ENCODE assay signal across 9 mouse cellular contexts in the genomic region with DNA sequence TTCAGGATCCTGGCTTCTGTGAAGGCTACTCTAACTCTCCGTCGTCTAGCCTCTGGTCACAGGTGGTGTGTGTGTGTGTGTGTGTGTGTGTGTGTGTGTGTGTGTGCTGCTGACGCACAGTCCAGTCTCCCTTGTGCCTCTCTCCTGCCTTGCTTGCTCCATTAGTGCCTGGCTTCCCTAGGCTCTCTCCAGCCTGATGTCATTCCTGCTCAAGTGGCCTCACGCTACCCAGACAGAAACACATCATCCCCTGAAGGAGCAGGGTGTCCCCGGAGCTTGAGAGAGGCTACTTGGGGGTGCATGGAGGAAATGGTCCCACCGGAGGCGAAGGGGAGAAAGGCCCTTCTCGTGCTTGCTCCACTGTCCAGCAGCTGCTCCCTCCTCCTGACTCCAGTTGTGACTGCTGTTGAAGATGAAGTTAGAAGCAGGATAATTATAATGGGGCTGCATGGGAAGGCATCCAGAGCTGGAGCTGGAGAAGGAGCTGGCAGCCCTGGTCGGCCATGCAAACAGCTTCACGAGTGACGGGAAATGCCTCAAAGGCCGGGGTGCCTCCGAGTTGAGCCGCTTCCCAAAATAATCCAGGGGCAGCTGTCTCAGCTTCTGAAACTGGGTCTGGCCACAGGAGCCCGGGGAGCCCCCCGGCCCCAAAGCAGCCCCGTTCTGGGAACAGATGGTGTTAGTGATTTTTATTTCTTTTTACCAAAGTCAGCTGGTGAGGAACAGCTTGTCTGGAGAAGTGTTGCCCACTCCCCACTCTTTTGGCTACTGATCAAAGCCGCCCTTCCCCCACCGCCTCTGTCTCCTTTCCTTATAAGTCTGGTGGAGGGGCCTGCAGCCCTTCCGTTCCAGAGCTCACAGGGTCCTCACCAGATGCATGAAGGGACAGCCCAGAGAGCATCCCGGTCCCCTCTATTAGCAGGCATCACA. TPM values are rescaled to one million over a fixed set of nuclear protein-coding genes. Genes with fewer than 3 reads are reported as not detected.
A peak's percentile ranks its signal among the peaks of the same experiment; 100 is the strongest.
DNase-seq lines count a peak whose midpoint lies in the region; ATAC-seq and TF ChIP-seq lines count a peak whose summit lies in the region.
"Had no signal": no experiment of that assay in that cellular context is flagged by ENCODE, and none has a peak within 500 bp of the region (broad histone marks: within the 10 kb centered on the region; RNA-seq: fewer than 3 reads in every experiment).

No protein-coding gene starts in this region.

- 52% methylated on average over 21 of the region's 21 CpGs for WGBS in lung, postnatal 0 days
- WGBS in hindbrain, embryonic 13.5 days = 63% methylated on average over 21 of the region's 21 CpGs
- WGBS in limb, embryonic 11.5 days = 55% methylated on average over 21 of the region's 21 CpGs
- WGBS in stomach, embryonic 15.5 days = 54% methylated on average over 21 of the region's 21 CpGs

- no peaks in the 10 kb centered on the region for H3K4me1 ChIP-seq in lung, postnatal 0 days (ENCODE audit: insufficient read depth, low read depth, low read length)
- H3K4me1 ChIP-seq in hindbrain, embryonic 13.5 days (replicated peaks) = peaks cover 28% of the 10 kb centered on the region
- H3K4me1 ChIP-seq in limb, embryonic 11.5 days (ENCODE audit: control insufficient read depth, insufficient read depth, low read length) = no peaks in the 10 kb centered on the region
- peaks cover 10% of the 10 kb centered on the region; the same call in 1 of the 2 replicates for H3K4me1 ChIP-seq in stomach, embryonic 15.5 days

- TF ChIP-seq CTCF in lung, postnatal 0 days (IDR thresholded peaks at IDR 0.05) = no peak

- H3K4me3 ChIP-seq in lung, postnatal 0 days (ENCODE audit: low read depth, low read length) = no peak overlapping the region
- H3K4me3 ChIP-seq in hindbrain, embryonic 13.5 days = no peak overlapping the region
- no peak overlapping the region for H3K4me3 ChIP-seq in limb, embryonic 11.5 days (ENCODE audit: low read depth, low read length)
- no peak overlapping the region for H3K4me3 ChIP-seq in stomach, embryonic 15.5 days (replicated peaks)

- H3K4me2 ChIP-seq in lung, postnatal 0 days (replicated peaks; ENCODE audit: low read depth, low read length) = no peak overlapping the region
- no peak overlapping the region for H3K4me2 ChIP-seq in hindbrain, embryonic 13.5 days
- H3K4me2 ChIP-seq in limb, embryonic 11.5 days (ENCODE audit: low read depth, severe bottlenecking) = no peak overlapping the region
- H3K4me2 ChIP-seq in stomach, embryonic 15.5 days = no peak overlapping the region
- H3K4me2 ChIP-seq: heart, embryonic 11.5 days; liver, embryonic 11.5 days had no signal

- no peaks in the 10 kb centered on the region for H3K27me3 ChIP-seq in lung, postnatal 0 days (replicated peaks; ENCODE audit: insufficient read depth, low read length)
- H3K27me3 ChIP-seq in hindbrain, embryonic 13.5 days = no peaks in the 10 kb centered on the region
- no peaks in the 10 kb centered on the region for H3K27me3 ChIP-seq in limb, embryonic 11.5 days (ENCODE audit: control insufficient read depth, insufficient read depth, low read length)
- no peaks in the 10 kb centered on the region for H3K27me3 ChIP-seq in stomach, embryonic 15.5 days (replicated peaks)

- peak; percentile 33 for DNase-seq in lung, postnatal 0 days (ENCODE audit: low spot score)
- DNase-seq in lung, adult 18-20 months = no peak
- DNase-seq in limb, embryonic 11.5 days (ENCODE audit: low spot score) = peak; percentile 27
- no peak for DNase-seq in spleen, adult 18-20 months
- DNase-seq in natural killer cell, adult 2 months (ENCODE audit: low spot score in 2 of 2) = no peak

- H3K27ac ChIP-seq in lung, postnatal 0 days (ENCODE audit: low read length) = no peak overlapping the region
- H3K27ac ChIP-seq in hindbrain, embryonic 13.5 days = peak overlapping the region; percentile 55; the same call in 1 of the 2 replicates
- H3K27ac ChIP-seq in limb, embryonic 11.5 days (replicated peaks; ENCODE audit: low read depth, low read length) = no peak overlapping the region
- peak overlapping the region; percentile 21; the same call in 1 of the 2 replicates for H3K27ac ChIP-seq in stomach, embryonic 15.5 days

- TF ChIP-seq EP300 in lung, postnatal 0 days (IDR thresholded peaks at IDR 0.05) = no peak

- ATAC-seq in lung, postnatal 0 days = peak; percentile 53
- ATAC-seq in hindbrain, embryonic 13.5 days (ENCODE audit: low FRiP score) = no peak
- ATAC-seq in limb, embryonic 11.5 days (ENCODE audit: insufficient number of reproducible peaks, low FRiP score, low TSS enrichment, low read depth) = no peak
- no peak for ATAC-seq in stomach, embryonic 15.5 days (ENCODE audit: insufficient read depth, low FRiP score, low read depth)

- H3K36me3 ChIP-seq in lung, postnatal 0 days (ENCODE audit: insufficient read depth, low read length) = no peaks in the 10 kb centered on the region
- no peaks in the 10 kb centered on the region for H3K36me3 ChIP-seq in hindbrain, embryonic 13.5 days
- H3K36me3 ChIP-seq in limb, embryonic 11.5 days (ENCODE audit: control insufficient read depth, insufficient read depth, low read length) = no peaks in the 10 kb centered on the region
- H3K36me3 ChIP-seq in stomach, embryonic 15.5 days = no peaks in the 10 kb centered on the region

- no peak overlapping the region for H3K9ac ChIP-seq in lung, postnatal 0 days (replicated peaks; ENCODE audit: low read depth)
- no peak overlapping the region for H3K9ac ChIP-seq in hindbrain, embryonic 13.5 days
- H3K9ac ChIP-seq in limb, embryonic 11.5 days (ENCODE audit: low read length) = no peak overlapping the region
- H3K9ac ChIP-seq in stomach, embryonic 15.5 days = no peak overlapping the region

- peaks cover 3% of the 10 kb centered on the region; the same call in 1 of the 2 replicates for H3K9me3 ChIP-seq in lung, postnatal 0 days (ENCODE audit: low read length)
- no peaks in the 10 kb centered on the region for H3K9me3 ChIP-seq in hindbrain, embryonic 13.5 days
- no peaks in the 10 kb centered on the region for H3K9me3 ChIP-seq in limb, embryonic 11.5 days (ENCODE audit: control insufficient read depth, low read length)
- H3K9me3 ChIP-seq in stomach, embryonic 15.5 days = no peaks in the 10 kb centered on the region

RNA-seq across cellular contexts. Expression of gene Parvg, which starts 28.4 kb away (rescaled TPM):
- 4.3 and 4.8 TPM in 2 replicates for polyA plus RNA-seq in lung, postnatal 0 days (2015; fragmentation: Nextera tagmentation; extraction: Ambion mirVana)
- 0.92 and 1.1 TPM in 2 replicates for polyA plus RNA-seq in hindbrain, embryonic 13.5 days (2015; fragmentation: Nextera tagmentation; extraction: Ambion mirVana)
- polyA plus RNA-seq in limb, embryonic 11.5 days (2014; fragmentation: Nextera tagmentation; extraction: Ambion mirVana) = 0.17 and 0.82 TPM in 2 replicates
- 3.8 and 3.9 TPM in 2 replicates for polyA plus RNA-seq in stomach, embryonic 15.5 days (2015; fragmentation: Nextera tagmentation; extraction: Ambion mirVana)

Comparison
In these comparisons a context has a peak if more than half of its experiments do, and no peak if none do; other contexts are left out.
1. DNase-seq: peak in lung, postnatal 0 days (single experiment) and limb, embryonic 11.5 days (single experiment); none in lung, adult 18-20 months (0 of 2), spleen, adult 18-20 months (0 of 2) and natural killer cell, adult 2 months (0 of 2).
2. H3K27ac ChIP-seq: peak in hindbrain, embryonic 13.5 days (single experiment) and stomach, embryonic 15.5 days (single experiment); none in lung, postnatal 0 days (single experiment) and limb, embryonic 11.5 days (single experiment).